Mouse (Mus musculus) brown adipose tissue, adult 24 weeks (tissue): ENCODE results near the gene Kif27. TPM values are rescaled to one million over a fixed set of nuclear protein-coding genes. Genes with fewer than 3 reads are reported as not detected.
"Not testable (repeated sequence)": the region's sequence is repeated elsewhere in the genome, so short reads cannot be mapped to it uniquely, and the experiment has no call there.

Source experiments
- H3K27ac ChIP-seq: fragments of 200-500 bp; replicated peaks from 2 replicates; pipeline ENCODE4 v1.5.1; 2012; ENCODE audit warnings: low read depth, mild to moderate bottlenecking, low read length
- H3K4me1 ChIP-seq: fragments of 200-500 bp; 2 replicates; pipeline ENCODE4 v1.6.1; 2012; ENCODE audit warnings: low read length, mixed read lengths; ENCODE audit not compliant: control insufficient read depth, insufficient read depth, insufficient read length
- H3K4me3 ChIP-seq: fragments of 200-500 bp; 2 replicates; pipeline ENCODE4 v1.5.1; 2012; ENCODE audit warnings: low read depth, mild to moderate bottlenecking, low read length, moderate library complexity; ENCODE audit not compliant: insufficient read depth
- polyA plus RNA-seq: library from polyadenylated mRNA; stranded (reverse); fragments of >200 nt; gene quantifications from 2 replicates; pipeline ENCODE4 v1.2.4, GENCODE M21; 2012; ENCODE audit not compliant: missing spikeins, insufficient read depth, insufficient read length

The Kif27 gene
- polyA plus RNA-seq, 1 experiment, result 0.32 TPM

DNA sequence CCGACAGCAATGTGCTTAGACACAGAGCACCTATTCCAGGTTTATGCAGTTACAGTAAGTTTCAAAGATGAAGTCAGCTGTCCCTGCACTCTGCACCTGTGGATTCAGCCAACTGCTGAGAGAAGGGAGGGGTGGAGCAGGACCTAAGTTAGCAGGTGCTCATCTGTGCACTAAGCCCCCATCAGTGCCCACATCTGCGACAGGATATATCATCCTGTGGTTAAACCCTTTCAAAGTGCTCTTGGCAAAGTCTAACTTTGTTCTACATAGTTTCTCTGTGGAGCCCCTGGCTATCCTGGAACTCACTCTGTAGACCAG lies 14.2 kb upstream of the Kif27 start:
- no peak overlapping the region for H3K27ac ChIP-seq
- no peaks in the 10 kb centered on the region for H3K4me1 ChIP-seq
- H3K4me3 ChIP-seq, result no peak overlapping the region

DNA sequence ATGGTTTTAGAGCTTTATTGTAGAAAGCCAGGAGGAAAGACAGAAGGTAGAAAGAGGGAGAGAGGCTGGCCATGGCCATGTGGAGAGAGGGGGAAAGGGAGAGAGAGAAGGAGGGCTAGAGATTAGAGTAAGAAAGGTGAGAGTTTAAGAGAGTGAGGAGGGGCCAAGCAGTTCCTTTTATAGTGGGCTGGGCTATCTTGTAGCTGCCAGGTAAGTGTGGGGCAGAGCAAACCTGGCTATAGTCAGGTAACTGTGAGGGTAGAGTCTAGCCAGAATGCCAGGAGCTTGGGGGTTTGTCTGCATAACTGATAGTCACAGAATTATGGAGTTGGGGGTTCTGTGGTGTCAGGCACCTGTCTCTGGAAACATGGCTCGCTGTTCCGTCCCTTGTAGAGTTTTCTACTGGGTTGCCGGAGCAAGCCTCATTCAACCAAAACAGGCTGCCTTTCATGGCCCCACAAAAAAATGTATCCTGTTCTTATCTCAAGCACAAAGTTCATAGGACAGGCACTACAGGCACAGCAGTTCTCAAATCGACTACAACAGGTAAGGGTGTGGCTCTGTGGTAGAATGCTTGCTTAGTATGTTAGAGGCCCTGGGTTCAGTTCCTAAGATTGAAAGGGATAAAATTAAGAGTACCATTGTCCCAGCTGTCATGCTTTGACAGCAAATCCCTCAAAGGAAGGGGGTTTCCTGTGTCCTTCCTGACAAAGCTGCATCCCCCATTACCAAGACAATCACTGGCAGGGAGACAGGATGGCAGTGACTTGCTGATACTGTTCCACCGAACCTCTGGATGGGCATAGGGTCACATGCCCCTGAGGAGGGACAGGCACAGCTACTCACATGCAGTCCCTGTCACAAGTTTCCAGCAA lies 13.6 kb upstream of the Kif27 start:
- no peak overlapping the region for H3K4me3 ChIP-seq
- no peak overlapping the region for H3K27ac ChIP-seq
- no peaks in the 10 kb centered on the region for H3K4me1 ChIP-seq

DNA sequence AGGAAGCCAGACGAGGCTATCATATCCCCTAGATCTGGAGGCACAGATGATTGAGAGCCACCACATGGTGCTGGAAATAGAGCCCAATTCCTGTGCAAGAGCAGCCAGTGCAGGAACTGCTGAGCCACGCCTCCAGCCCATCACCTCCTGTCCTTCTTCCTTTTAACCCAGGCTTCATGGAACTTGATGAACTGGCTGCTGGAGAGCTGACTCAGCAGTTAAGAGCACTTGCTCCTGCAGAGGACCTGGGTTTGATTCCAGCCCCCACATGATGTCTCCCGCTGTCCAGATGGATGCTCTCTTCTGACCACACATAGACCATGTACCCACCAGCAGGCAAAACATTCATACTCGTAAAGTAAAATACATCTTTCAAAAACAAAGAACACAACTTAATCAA lies 9.9 kb upstream of the Kif27 start:
- H3K4me1 ChIP-seq, result no peaks in the 10 kb centered on the region
- no peak overlapping the region for H3K4me3 ChIP-seq
- no peak overlapping the region for H3K27ac ChIP-seq

DNA sequence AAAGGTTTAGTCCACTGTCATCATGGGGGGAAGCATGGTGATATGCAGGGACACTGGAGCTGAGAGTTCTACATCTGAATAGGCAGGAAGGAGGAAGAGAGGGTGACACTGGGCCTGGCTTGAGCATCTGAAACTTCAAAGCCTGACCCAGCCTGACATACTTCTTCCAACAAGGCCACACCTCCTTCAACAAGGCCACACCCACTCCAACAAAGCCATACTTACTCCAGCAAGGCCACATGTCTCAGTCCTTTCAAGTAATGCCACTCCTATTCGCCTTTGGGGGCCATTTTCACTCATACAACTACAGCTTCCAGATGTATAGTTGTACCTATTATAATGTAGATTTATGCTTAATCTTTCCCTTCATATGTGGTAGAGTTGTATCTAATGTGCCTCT lies 8.7 kb upstream of the Kif27 start:
- H3K27ac ChIP-seq, result no peak overlapping the region
- no peak overlapping the region for H3K4me3 ChIP-seq
- no peaks in the 10 kb centered on the region for H3K4me1 ChIP-seq

DNA sequence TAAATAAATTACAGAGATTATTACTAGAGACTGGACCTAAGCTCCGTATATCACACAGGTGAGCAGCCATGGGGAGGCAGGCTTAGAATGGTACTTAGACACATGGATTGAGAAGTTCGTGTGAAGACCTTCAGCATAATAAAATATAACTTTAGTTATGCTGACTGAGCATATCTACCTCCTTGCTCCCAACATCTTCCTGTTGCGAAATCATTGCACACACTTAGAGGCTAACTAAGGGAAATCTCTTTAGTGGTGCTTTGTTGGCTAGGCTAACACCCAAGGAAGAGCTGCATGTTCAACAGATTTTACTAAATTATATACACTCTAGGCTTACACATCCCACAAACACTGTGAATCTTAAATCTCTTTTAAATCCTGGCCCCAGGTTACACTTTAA lies 7.5 kb upstream of the Kif27 start:
- H3K4me3 ChIP-seq, result no peak overlapping the region
- H3K4me1 ChIP-seq, result no peaks in the 10 kb centered on the region
- no peak overlapping the region for H3K27ac ChIP-seq

DNA sequence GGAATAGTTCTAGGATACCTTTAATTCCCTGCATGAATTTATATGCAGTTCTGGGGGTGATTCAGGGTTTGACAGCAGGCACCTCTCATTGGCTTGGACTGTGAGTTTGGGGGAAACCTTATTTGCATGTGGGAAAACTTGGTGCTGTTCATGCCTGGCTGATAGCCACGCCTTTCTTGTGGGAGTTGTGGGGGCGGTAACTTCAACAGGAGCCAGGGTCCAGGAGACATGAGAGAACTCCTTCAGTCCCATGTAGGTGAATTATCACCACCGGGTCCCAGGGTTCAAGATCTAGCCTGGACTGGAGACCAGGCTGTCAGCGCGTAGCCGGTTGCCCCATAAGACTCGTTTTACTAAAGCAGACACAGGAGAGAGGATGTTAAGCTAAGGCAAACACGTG lies 6.3 kb upstream of the Kif27 start:
- H3K27ac ChIP-seq, H3K4me3 ChIP-seq, H3K4me1 ChIP-seq: not testable (repeated sequence)

DNA sequence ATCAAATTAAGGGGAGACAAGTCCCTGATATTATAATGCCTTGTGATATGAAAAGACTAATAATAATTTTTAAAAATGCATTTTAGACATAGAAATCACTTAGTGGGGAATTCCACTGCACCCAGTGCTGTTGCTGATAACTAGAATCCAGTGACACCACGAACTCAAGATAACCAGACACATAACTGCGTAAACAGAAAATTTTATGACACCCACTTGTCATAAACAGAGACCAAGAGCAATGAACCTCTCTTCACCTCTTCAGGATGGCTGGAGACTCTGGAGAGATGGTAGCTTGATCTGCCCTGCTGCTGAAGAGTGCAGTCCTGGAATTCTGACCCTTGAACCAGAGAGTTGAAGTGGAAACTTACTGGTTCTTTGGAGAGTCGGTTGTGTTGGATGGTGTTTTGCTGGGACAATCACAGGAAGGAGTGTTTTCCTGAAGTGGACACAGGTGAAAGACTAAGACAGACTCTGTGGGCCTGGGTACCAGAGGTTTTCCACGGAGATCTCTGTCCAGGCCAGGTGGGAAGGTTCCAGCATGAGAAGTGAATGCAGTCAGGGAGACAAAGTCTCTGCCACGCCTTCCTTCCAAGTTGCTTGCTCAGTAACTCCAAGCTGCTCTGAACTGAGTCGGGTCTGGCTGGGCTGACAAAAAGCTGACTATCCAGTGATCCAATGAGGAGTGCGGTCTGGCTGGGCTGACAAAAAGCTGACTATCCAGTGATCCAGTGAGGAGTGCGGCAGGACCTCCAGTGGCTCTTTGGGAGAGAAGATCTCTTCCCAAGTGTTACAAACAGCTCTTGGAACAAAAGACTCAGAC lies 5.6 kb upstream of the Kif27 start:
- H3K4me1 ChIP-seq, result no peaks in the 10 kb centered on the region
- H3K4me3 ChIP-seq, result no peak overlapping the region
- H3K27ac ChIP-seq, result no peak overlapping the region

DNA sequence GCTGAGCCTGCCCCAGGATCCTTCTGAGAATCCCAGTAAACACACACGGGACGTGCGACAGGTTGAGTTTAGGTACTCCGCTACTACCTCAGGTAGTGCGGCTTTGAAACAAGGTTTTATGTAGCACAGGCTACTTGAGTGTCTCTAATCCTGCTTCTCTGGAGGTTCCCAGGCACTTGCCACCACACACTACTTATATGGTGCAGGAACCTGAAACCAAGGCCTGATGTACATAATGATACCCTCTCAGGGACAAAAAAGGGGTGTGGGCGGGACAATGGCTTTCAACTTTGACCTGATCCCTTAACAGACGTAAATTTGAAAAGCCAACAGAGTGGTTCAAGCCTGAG lies 357 bp upstream of the Kif27 start:
- Histone ChIP-seq H3K4me3 (peak overlapping the region; percentile 44), H3K27ac (no peak overlapping the region)

DNA sequence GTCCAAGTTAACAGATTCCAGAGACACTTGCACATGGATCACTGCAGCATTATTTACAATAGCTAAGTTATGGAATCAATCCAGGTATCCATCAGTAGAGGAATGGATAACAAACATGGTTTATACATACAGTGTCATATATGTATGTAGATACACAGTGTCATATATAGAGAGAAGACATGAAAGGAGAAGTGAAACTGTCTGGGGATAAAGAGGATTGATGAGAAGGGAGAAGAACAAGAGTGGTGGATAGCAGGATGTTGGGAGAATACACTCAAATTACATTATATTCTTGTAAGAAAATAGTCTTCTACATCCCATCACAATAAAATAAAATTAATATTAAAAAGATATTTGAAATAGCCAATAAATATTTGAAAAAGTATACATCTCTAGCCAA lies 5.9 kb downstream of the Kif27 start:
- no peak overlapping the region for H3K4me3 ChIP-seq
- no peak overlapping the region for H3K27ac ChIP-seq
- no peaks in the 10 kb centered on the region for H3K4me1 ChIP-seq

More for the DNA sequence above, 357 bp upstream of the Kif27 start:
- peaks cover 2% of the 10 kb centered on the region; the same call in 1 of the 2 replicates for H3K4me1 ChIP-seq

DNA sequence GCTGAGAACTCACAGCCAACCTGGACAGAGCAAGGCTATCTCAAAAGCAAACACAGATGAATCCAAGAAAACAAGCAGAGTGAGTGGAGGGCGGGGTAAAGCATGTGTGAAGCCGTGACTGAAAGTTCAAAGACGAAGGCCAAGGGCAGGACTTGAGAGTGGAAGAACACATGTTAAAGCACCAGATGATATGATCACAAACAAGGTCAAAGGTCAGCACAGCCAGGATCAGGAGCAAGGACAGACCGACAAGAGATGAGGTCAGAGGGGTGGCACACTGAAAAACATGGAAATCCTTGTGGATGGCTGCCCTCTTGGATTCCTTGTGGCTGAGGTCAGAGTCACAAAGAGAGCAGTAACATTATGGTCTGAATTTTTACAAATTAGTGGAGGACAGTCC lies 8.3 kb downstream of the Kif27 start:
- Histone ChIP-seq H3K4me3 (no peak overlapping the region), H3K4me1 (no peaks in the 10 kb centered on the region)

DNA sequence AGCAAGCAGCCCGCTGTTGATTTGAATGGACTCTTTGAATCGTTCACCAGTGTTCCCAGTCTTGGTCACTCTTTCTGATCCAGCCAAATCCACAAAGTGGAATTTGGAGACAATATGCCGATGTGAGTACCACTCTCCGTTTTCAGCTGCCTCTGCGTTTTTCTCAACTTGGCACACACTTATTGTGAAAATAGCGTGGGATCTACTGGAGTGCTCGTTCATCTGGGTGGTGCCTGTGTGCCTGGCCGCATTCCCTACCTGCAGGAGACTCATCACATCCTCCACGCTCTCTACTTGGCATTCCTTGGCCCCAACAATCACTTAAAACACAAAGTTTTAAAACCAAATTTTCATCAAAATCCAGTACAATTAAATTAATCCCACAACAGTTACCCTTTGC lies 14.4 kb downstream of the Kif27 start:
- Histone ChIP-seq H3K27ac (no peak overlapping the region), H3K4me1 (no peaks in the 10 kb centered on the region), H3K4me3 (no peak overlapping the region)

More for the DNA sequence above, 8.3 kb downstream of the Kif27 start:
- no peak overlapping the region for H3K27ac ChIP-seq

DNA sequence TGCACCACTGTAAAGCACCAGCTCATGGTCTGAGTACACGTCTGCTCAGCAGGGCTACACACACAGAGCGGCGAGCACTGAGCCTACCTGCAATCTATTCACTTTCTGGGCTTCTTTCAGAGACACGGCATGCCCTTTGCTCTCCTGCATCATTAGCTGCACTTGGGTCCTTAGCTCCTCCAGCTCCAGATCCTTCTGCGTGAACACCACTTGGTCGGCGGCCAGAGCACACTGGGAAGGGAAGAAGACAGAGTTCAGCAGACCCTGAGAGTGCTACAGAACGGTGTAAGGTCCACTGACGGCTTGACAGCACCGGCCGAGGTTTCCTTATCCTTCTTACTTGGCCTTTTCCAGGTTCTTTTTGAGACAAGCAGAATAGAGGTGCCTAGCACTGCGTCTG lies 21.5 kb downstream of the Kif27 start:
- Histone ChIP-seq H3K4me3 (no peak overlapping the region), H3K27ac (no peak overlapping the region), H3K4me1 (no peaks in the 10 kb centered on the region)

DNA sequence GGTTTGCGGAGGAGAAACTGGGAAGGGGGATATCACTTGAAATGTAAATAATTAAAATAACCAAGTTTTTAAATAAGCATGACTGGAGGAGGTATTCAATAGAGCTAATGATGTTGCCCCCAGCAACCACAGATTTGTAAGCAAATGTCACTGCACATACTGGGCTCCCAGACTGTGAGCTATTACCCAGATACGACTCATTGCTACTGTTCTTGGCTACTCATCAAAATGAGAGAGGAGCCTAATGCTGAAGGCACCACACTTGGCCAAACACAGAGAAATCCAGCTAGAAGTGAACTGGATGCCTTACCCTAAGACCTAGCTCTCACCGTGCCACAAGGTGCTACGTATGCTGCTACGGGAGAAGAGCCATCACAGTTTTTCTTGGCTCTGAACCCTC lies 24.8 kb downstream of the Kif27 start:
- no peak overlapping the region for H3K4me3 ChIP-seq
- no peaks in the 10 kb centered on the region for H3K4me1 ChIP-seq
- H3K27ac ChIP-seq, result no peak overlapping the region

DNA sequence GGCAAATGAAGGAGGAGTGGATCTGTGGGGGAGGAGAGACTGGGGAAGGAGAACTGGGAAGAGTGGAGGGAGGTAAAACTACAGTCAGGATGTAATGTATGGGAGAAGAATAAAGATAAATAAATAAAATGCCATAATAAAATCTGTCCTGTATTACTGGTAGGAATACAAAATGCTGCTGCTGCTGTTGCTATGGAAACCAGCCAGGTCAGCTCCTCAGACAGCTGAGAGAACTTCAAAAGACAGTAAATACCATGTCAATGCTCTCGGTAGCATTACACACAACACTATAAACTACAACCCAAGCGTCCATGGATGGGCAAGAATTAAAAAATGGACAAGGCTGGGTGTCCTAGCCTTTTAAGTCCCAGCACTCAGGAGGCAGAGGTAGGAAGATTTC lies 41.2 kb downstream of the Kif27 start:
- H3K4me1 ChIP-seq, result no peaks in the 10 kb centered on the region
- H3K27ac ChIP-seq, result no peak overlapping the region
- no peak overlapping the region for H3K4me3 ChIP-seq

DNA sequence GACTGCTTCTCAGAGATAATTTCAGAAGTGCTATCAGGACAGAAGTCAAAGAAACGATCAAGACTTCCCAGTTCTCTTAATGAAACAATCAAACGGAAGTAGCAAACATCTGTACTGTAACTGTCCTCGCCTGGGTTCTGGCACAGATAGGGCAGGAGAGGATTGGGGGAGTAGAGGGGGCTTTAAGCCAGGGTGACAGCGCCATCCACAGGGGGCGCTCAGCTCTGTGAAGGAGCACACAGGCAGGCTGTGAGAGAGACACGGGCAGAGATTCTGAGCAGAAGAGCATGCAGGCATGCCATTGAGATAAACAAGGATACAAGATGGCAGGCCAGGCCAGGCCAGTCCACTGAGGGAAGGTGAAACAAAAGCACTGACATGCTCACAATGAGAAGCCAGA lies 43.9 kb downstream of the Kif27 start:
- H3K4me3 ChIP-seq, result no peak overlapping the region
- no peak overlapping the region for H3K27ac ChIP-seq
- no peaks in the 10 kb centered on the region for H3K4me1 ChIP-seq

DNA sequence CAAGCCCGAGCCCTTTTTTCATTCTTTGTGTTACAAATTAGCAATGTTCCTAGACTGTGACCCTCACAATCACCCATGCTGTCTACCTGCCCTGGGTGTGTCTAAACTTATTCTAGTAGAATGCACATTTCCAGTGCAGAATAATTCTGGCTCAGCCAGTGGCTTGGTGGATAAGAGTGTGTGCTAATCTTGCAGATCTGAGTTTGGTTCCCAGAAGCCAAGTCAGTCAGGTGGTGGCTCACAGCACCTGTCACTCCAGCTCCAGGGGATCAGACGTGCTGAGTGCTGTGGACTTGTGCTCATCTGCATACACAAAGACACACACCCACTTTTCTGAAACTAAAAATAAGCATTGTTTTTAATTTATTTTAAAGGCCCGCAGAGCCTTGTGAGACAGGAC lies 45.2 kb downstream of the Kif27 start:
- Histone ChIP-seq H3K4me3 (no peak overlapping the region), H3K4me1 (no peaks in the 10 kb centered on the region), H3K27ac (no peak overlapping the region)
